Mouse (Mus musculus): ENCODE measurements around the gene Adgra1. TPM values are rescaled to one million over a fixed set of nuclear protein-coding genes. Genes with fewer than 3 reads are reported as not detected.

The Adgra1 gene
- 10 to 100 TPM; 47.8 to 49.8 TPM for total RNA-seq (2021)
- long read RNA-seq, full-length matches to known transcripts, result 2 of 27 reads
- long read RNA-seq, partial matches to known transcripts, result 21 of 27 reads
- long read RNA-seq, other reads (novel, unspliced or antisense), result 4 of 27 reads

DNA sequence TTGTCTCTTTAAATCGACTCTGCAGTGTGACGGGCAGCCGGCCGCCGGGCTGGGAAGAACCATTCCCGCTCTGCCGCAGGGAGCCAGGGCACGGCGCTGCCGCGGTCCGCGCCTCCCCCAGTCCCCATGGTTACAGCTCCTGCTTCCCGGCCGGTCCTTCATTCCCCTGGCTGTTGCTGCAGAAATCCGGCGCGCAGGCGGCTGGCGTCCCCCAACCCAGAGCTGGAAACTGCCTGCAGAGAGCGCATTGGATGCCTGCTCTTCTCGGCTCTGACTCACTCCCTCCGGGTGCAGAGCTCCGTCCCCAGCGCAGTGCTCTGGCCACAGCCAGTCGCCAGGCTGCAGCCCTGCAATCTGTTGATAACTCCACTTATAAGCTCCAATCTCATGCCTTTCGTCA lies at the start of gene Adgra1:
Gene Adgra1, plus strand, starts transcription at position 139 of the 400 bp plus-strand sequence.
- DNase-seq (ENCODE audit: low spot score in 2 of 2), result peak; percentile 88 to 92

DNA sequence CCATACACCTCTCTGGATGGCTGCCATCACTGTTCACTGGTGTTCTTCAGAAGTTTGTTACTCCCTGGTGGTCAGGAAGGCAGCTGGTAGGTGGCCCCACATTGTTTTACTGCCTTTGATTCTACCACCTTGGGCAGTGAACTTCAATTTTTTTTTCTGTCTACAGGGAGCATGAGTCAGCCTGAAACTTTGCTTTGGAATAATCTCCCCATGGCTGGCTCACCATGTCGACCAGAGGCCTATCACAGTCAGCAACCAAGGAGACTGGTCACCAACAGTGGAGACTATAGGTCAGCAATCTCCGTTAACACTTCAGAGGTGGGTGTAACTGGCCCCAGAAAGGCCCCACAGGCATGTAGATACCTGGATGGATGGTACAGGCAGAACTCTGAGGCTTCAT lies 46.6 kb upstream of the Adgra1 start:
- DNase-seq (ENCODE audit: low spot score in 2 of 2), result no peak

DNA sequence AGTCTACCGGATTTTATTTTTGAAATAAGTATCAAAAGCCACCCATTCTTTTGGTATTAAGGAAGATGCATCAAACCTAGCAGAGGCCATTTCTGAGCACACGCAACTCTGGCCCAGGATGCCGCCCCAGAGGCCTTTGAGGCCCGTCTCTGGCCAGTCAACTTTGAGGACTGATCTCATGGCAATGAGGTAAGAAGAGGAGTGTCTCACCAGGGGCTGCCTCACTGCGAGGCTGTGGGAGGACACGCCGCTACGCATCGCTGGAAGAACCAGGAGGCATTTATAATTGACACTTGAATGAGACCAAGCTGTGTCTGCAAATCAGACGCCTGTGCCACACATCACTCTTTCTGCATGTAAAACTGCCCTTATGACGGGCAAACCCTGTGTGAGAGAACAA lies 45.0 kb upstream of the Adgra1 start:
- DNase-seq (ENCODE audit: low spot score in 2 of 2), result no peak

DNA sequence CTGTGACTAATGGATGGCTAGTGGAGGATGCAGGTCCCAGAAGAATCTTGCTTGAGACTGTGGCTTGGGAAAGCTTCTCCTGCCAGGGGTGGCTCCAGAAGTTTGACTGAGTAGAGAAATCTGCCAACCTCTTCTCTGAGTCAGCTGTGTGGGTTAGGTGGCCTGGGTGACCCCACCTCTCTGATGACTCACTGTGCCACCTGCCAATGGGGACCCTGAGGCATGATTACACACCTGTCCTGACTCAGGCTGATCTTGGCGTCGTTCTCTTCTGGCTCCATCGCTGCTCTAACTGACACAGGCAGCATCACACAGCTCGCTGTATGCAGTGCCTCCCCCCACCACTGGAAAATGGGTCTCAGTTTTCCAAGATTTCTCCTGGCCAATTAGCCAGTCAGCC lies 44.3 kb upstream of the Adgra1 start:
- DNase-seq (ENCODE audit: low spot score in 2 of 2), result no peak

DNA sequence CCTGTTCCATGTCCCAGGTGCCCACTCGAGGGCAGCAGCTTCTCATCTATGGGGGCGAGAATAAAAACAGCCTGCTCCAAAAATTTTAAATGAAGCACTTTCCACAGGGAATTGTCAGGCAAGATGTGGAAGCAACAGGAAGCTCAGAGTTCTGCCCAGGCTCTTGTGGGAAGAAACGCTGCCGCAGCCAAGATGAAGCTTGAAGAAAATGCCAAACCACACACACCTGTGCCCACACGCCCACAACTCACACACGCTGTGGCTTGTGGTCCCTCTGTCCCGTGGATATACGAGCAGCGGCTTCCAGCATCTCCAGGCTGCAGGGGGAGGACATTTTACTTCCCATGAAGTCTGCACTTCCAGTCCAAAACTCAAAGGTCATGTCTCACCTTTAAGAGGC lies 42.4 kb upstream of the Adgra1 start:
- DNase-seq (ENCODE audit: low spot score in 2 of 2), result no peak

DNA sequence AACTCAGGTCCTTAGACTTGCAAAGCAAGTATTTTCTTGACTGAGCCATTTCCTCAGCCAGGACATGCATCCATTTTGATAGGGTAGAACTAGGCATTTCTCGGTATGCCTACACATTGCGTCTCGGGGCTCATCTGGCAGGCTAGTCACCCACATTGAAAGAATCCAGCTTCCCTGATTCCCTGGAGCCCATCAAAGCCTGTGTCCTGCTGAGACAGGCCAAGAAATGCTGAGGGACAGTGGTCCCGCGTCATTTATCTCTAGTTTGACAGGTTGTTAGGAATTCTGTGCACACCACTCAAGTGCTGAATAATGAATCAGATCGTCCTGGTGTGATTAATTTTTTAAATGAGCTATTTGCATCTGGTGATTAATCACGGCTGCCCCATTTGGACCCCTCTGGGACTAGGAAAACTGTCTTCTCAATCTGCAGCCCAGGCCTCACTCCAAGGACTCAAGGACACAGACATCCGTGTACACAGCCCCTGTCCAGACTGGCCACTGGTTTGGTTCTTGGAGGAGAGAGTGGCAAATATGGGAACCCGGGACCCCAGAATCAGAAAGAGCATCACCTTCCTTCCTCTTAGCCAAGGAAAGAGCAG lies 38.9 kb upstream of the Adgra1 start:
- no peak for DNase-seq (ENCODE audit: low spot score in 2 of 2)

DNA sequence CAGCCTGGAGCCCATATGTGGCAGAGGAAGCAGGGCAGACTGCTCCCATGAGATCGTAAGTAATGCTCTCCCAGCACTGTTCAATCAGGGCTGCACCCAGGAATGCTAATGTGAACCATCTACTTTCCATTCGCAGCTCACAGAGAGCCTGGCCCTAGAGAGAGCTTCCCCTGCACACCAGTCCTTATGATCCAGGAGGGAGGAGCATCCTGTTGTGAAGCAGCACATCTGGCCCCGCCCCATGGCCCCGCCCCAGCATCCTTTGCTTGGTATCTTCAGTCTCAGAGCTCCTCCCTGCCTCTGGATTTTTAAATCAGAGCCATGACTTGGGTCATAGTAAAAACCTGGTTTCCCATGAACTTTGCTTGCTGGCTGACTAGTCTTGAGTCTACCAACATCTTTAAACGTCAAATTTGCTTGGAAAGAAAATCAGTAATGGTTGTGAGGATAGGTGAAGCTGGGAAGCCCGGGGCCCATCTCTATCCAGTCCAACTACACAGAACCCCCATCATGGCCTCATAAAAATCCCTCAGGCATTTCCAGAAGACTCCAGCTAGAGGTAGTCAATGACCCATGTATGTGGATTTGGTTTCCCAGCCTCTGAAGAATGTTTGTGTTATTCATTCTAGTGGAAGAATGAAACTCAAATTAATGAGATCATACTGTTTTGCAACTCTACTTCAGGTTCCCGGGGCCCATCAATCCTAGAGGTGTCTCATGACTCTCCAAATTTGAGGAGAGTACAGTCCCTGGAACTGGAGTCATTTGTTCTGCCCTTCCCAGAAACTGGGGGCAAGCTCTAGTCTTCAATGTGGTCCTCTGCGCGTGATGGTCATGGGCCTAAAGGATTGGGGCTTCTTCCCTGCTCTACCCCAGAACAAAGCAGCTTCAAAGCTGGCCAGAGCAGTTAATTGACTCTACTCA lies 36.5 kb upstream of the Adgra1 start:
- no peak for DNase-seq (ENCODE audit: low spot score in 2 of 2)

DNA sequence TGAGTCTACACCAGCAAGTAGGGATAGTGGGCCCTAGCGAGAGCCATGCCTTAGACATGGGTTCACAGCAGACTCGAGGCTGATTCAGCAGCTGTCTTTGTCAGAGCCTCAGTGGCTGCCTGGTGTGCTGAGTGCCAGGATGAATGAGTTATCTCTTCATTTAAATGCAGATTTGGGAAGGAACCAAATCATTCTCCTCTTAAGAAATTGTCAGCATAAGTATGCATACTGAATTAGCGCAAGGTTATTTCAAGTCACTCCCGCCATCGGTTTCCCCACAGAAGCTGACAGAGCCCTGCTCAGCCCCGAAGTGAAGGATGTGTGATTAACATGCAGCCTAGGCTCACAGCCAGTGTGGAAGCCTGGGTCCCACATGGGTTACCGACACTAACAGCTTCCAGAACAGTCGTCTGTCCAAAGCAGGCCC lies 27.8 kb upstream of the Adgra1 start:
- DNase-seq (ENCODE audit: low spot score in 2 of 2), result peak; percentile 14 to 26

DNA sequence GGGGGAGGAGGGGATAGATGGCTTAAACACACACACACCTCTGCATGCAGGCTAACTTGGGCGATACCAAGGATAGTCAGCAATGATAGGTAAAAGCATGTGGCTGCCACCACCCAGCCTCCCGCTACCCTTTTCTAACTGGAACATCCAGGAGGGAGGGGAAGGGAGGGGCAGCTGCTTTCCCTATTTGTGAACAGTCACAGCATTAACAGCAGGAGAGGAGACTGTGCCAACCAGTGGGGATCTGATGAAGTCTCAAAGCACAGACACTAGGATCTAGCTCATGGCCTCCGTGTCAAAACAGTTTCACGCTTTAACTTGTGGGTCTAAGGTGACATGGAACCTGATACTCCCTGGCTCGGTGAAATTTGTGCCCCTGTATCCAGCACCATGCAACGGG lies 23.9 kb upstream of the Adgra1 start:
- DNase-seq (ENCODE audit: low spot score in 2 of 2), result no peak

DNA sequence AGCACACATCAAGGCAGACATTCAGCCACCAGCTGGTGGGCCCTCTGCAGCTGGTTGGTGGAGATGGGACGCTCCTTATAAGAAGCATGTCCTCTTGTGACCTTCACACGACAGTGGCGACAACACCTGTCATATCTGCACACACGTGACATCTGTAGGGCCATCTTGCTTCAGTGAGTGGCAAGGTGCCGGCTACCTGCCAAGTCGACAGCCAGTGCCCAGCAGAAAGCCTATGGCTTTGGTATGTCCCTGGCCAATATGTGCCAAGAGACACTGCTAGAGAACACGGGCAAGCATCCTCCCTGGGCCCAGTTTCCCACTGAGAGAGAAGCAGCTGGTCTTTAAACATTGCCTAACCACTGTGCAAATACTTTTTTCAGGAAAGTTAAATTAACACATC lies 22.3 kb upstream of the Adgra1 start:
- no peak for DNase-seq (ENCODE audit: low spot score in 2 of 2)

DNA sequence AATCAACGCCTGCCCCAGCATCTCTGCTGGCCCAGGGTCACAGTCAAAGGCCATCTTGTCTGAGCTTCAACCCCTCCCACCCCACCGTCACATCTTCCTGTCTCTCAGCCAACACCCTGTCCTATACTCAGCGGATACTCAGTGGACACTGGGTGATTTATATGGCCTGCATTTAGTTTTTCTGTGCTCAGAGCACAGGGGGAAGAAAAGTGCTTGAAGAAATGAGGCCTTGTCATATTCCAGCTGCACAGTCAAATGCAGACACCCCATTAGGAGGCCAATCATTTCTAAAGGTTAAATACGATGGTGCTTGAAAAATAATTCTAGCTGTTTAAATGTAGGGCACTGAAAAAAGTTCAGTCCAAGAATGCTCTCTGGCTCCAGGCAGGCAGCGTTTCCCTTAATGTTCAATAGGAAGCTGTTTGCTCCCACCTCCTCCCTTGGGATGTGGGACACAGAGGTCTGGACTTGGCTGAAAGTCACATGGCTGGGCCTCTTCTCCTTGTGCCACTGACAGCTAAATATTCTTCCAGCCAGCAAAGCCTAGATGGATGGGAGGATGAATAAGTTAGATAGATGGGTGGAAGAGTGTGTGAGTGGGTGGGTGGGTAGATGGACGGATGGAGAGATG lies 20.3 kb upstream of the Adgra1 start:
- no peak for DNase-seq (ENCODE audit: low spot score in 2 of 2)

DNA sequence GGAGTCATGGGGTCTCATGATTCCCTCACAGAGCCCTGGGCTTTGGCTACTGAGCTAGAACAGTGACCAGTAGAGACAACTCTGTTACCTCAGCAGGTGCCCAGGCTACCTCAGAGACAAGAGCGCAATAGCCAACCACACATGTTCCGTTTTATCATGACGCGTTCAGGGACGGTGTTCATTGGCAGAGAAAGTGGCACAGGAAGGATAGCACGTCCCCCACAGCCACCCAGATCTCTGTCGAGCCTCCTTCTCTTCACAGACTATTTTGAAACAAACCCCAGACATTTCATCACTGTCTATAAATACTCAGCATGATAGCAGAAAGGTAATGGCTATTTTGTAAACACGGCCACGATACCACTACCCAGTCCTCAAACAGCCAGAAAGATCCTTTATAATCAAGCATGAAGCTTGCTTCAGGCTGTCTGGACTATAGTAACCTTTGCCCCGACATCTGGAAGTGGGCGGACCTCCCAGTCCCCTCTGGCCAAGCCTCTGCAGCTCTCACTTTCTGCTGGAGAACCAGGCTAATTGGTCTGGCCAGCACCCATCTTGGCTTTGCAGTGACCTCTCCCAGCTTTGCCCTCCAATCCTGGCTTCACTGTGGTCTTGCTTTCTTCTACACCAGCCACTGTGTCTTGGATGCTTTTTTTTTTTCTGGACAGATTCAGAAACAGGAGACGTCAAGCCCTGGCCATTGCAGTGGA lies 11.5 kb upstream of the Adgra1 start:
- no peak for DNase-seq (ENCODE audit: low spot score in 2 of 2)

DNA sequence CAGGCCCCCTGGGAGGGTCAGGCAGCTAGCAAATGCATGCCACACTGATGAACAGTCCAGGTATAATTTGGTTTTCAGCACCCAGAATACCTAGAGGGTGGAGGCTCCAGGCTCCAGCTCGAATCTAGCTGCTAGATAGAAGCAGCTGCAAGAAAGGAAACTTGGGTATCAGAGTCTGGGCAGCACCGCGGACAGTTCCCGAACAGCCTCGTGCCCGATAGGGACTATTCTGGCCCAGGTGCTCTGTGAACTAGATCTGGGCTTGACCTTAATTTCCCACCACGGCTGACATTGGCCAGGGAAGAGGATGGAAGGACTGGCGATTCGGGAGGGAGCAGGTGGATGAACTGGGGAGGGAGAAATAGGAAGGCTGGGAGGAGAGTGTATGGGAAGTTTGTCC lies 6.3 kb upstream of the Adgra1 start:
- DNase-seq (ENCODE audit: low spot score in 2 of 2), result no peak

DNA sequence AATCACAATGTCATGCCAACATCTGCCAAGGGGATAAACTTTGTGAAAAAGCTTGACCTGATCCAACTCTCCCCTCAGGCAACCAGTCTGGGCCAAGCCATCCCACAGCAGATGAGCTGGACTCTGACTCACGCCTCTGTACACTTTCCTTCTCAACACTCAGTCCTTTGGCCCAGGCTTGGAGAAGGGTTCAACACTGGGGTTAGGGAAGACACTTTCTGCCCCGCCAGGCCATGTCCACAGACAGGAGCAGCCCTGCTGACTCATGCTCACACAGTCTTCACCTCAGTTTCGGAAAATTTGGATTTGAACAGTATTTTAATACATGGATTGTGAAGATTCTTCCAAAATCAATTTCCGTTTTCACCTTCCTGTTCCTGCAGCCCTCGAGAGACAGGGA lies 442 bp upstream of the Adgra1 start:
- peak; percentile 16 to 30 for DNase-seq (ENCODE audit: low spot score in 2 of 2)

DNA sequence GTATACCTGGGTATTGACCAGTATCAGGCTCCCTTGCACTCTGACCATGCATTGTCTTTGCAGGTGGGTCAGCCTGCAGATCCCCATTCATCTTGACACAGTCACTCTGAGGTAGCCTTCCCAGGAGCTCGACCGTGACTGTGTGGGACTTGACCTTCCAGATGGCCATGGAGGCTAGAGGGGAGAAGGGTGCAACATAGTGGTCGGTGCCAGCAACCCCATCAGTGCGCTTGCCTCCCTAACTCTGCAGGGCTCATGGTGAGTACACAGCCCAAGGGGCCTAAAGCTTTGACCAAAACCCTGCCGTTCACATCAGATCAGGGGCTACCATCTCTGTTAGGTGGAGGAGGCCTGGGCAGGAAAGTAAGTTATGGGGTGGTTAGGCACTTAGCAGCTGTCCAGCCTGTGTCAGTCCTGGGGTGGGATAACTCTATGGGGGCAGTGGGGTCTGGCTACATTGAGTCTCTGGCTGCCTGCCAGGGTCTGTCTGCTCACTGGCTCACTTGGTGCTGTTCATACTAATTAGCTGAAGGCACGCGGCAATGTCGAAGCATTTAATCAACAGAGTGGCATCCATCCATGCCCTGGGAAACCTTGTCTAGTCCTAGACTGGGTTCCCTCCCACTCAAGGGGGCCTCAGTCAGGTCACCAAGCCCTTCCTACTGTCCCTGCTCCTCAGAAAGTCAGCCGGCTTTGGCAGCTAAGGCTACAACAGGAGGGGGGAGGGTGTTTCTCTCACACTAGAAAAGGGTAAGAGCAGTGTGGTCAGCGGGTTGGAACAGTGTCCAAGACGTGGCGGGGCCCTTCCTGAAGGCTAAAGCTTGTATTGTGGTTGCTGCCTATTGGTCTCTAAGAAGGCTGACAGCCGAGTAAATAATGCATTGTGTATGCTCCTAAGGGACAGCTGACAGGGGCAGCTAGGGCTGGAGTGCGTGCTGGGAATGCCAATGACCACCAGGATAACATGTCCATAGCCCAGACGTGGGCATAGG lies 1.5 kb downstream of the Adgra1 start:
- peak; percentile 57 to 64 for DNase-seq (ENCODE audit: low spot score in 2 of 2)

DNA sequence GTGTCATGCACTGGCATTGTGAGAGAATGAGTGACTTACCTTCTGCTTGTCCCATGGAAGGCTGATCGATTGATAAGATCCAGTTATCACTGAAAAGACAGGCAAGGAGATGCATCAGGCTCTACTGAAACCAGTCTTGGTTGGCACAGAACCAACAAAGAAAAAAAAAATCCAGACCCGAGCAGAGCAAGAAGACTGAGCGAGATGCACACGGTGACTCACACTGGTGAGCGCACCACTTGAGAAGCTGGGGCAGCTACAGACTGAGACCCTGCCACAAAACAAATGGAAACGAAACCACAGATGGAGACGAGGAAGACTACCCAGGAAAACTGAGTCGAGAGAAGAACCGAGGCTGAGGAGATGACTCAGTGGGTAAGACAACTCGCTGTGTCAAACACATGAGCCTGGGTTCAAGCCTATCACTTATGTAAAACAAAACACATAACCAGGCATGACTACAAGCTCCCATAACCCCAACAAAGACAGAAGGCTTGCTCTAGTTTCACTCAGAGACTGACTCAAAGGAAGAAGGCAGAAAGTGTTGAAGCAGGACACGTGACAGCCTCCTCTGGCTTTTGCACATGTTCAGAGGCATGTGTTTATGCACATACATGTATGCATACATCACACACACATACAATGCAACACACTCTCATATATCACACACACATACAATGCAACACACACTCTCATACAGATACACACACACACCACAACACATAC lies 6.6 kb downstream of the Adgra1 start:
- no peak for DNase-seq (ENCODE audit: low spot score in 2 of 2)

DNA sequence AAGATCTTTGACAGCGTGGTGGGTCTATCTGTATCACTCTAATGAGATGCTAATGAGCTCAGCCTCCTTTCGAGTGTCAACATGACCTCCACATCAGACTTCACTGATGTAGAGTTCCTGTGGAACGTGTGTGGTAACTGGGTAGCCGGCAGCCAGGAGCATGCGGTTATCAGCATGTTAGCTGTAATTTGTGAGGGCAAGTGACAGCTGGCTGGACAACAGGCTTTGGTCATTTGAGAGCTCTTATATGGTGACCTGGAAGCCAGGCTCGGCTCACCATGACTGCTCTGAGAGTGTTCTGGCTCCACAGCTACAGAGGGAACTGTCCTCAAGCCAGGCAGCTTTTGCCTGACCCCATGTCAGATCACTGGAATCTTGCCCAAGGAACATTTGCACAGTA lies 8.4 kb downstream of the Adgra1 start:
- no peak for DNase-seq (ENCODE audit: low spot score in 2 of 2)

DNA sequence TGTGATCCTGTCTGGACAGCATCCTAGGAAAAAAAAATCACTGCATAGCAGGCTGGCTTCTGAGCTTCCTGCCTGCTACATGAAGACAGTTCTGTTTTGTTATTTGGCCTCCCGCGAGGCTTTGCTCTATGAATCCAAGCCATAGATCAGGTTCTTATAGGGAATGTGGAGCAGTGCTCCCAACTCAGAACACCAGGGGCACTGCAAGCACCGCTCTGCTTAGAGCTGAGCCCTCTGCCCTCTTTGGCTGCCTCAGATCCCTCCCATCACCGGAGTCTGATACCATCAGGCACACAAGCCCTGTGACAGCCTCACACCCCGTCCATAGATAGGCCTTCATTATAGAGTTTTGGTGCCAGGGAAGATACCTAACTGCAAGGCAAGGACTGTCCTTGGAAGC lies 9.2 kb downstream of the Adgra1 start:
- no peak for DNase-seq (ENCODE audit: low spot score in 2 of 2)

DNA sequence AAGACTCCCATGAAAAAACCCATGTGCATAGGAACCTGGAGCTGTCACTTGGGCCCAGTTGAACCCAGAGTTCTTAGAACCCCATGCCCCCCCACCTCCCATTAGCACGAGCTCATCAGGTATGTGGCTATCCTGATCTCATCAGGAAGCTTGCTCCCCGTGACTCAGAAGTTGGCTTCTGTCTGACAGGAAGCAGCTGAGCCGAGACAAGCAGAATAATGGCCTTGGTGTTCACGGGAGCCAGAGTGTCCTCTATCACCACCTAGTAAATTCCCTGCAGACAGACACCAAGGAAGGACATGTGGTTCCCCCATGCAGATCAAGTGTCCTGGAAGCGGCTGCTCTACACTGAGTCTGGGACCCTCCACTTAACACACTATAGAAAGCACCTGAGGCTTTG lies 9.8 kb downstream of the Adgra1 start:
- DNase-seq (ENCODE audit: low spot score in 2 of 2), result no peak

DNA sequence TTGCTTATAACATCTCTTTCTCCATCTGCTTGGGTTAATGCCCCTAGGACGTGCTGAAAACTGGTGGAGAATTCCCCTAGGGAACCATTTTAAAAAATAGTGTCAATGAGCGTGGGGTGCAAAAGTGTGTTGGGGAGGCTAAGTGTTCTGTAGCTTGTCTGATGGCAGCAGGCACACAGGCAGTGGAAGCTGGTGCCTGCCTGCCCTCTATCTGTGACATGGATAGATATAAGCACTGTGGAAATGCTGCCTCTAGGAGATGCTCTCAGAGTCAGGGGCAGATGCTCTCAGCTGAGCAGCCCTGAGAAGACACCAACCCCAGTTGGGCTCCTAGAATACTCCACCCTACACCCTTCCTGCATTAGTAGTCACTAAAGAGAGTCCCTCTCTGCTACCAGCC lies 11.1 kb downstream of the Adgra1 start:
- no peak for DNase-seq (ENCODE audit: low spot score in 2 of 2)

All from layer of hippocampus, postnatal 10 days (tissue).